Mouse (Mus musculus): ENCODE results near the gene Nos3.

- TF ChIP-seq GATA1 (IDR thresholded peaks at IDR 0.05; ENCODE audit: low read length) (no peak), TAL1 (IDR thresholded peaks at IDR 0.05; ENCODE audit: low read length) (no peak)
Measured at GRCm38 (mm10) chr5:24326842-24327417, 37.7 kb upstream of the Nos3 start.

All from erythroblast, embryonic 14.5 days (primary cell).